Mouse (Mus musculus): ENCODE measurements around the gene Spsb1. TPM values are rescaled to one million over a fixed set of nuclear protein-coding genes. Genes with fewer than 3 reads are reported as not detected.

The Spsb1 gene
- polyA plus RNA-seq, 1 experiment from 2014 or later: 11.7 TPM

- ATAC-seq (ENCODE audit: low FRiP score) (peak; percentile 82), DNase-seq (ENCODE audit: low spot score) (peak; percentile 87)
- Histone ChIP-seq H3K9me3 (ENCODE audit: control insufficient read depth, low read length) (no peaks in the 10 kb centered on the region), H3K4me3 (ENCODE audit: low read depth, low read length) (no peak overlapping the region), H3K9ac (ENCODE audit: low read depth, low read length) (no peak overlapping the region), H3K27me3 (ENCODE audit: control insufficient read depth, insufficient read depth, low read length) (no peaks in the 10 kb centered on the region), H3K4me2 (replicated peaks; ENCODE audit: low read depth, low read length) (peak overlapping the region; percentile 42), H3K4me1 (replicated peaks; ENCODE audit: control insufficient read depth, insufficient read depth, low read length) (peaks cover 9% of the 10 kb centered on the region), H3K36me3 (ENCODE audit: control insufficient read depth, insufficient read depth, low read length) (no peaks in the 10 kb centered on the region), H3K27ac (ENCODE audit: low read depth, low read length) (no peak overlapping the region)
- WGBS: 10% methylated on average over 21 of the region's 21 CpGs
These were observed 34.2 kb upstream of the Spsb1 start for GRCm38 (mm10) chr4:149988931-149989556.

GRCm38 (mm10) chr4:149988301-149988700 lies 33.5 kb upstream of the Spsb1 start:
- Histone ChIP-seq H3K36me3 (ENCODE audit: control insufficient read depth, insufficient read depth, low read length) (no peaks in the 10 kb centered on the region), H3K9ac (ENCODE audit: low read depth, low read length) (no peak overlapping the region), H3K4me2 (replicated peaks; ENCODE audit: low read depth, low read length) (no peak overlapping the region), H3K27ac (ENCODE audit: low read depth, low read length) (no peak overlapping the region), H3K4me3 (ENCODE audit: low read depth, low read length) (no peak overlapping the region), H3K27me3 (ENCODE audit: control insufficient read depth, insufficient read depth, low read length) (no peaks in the 10 kb centered on the region), H3K4me1 (replicated peaks; ENCODE audit: control insufficient read depth, insufficient read depth, low read length) (peaks cover 9% of the 10 kb centered on the region), H3K9me3 (ENCODE audit: control insufficient read depth, low read length) (no peaks in the 10 kb centered on the region)
- 73% methylated on average over 6 of the region's 6 CpGs for WGBS
- DNase-seq (ENCODE audit: low spot score): no peak
- no peak for ATAC-seq (ENCODE audit: low FRiP score)

GRCm38 (mm10) chr4:149986671-149987417 lies 32.0 kb upstream of the Spsb1 start:
- no peak overlapping the region for H3K9ac ChIP-seq (ENCODE audit: low read depth, low read length)
- no peak overlapping the region for H3K27ac ChIP-seq (ENCODE audit: low read depth, low read length)
- DNase-seq (ENCODE audit: low spot score) (no peak), ATAC-seq (ENCODE audit: low FRiP score) (no peak)
- H3K36me3 ChIP-seq (ENCODE audit: control insufficient read depth, insufficient read depth, low read length): no peaks in the 10 kb centered on the region
- H3K4me3 ChIP-seq (ENCODE audit: low read depth, low read length): no peak overlapping the region
- H3K27me3 ChIP-seq (ENCODE audit: control insufficient read depth, insufficient read depth, low read length): no peaks in the 10 kb centered on the region
- no peak overlapping the region for H3K4me2 ChIP-seq (replicated peaks; ENCODE audit: low read depth, low read length)
- 86% methylated on average over 10 of the region's 10 CpGs for WGBS
- peaks cover 9% of the 10 kb centered on the region for H3K4me1 ChIP-seq (replicated peaks; ENCODE audit: control insufficient read depth, insufficient read depth, low read length)
- H3K9me3 ChIP-seq (ENCODE audit: control insufficient read depth, low read length): no peaks in the 10 kb centered on the region

GRCm38 (mm10) chr4:149983921-149984645 lies 29.2 kb upstream of the Spsb1 start:
- H3K36me3 ChIP-seq (ENCODE audit: control insufficient read depth, insufficient read depth, low read length): no peaks in the 10 kb centered on the region
- 92% methylated on average over 23 of the region's 23 CpGs for WGBS
- H3K27ac ChIP-seq (ENCODE audit: low read depth, low read length): no peak overlapping the region
- peaks cover 3% of the 10 kb centered on the region; the same call in 1 of the 2 replicates for H3K4me1 ChIP-seq (replicated peaks; ENCODE audit: control insufficient read depth, insufficient read depth, low read length)
- no peak overlapping the region for H3K4me2 ChIP-seq (replicated peaks; ENCODE audit: low read depth, low read length)
- DNase-seq (ENCODE audit: low spot score) (no peak), ATAC-seq (ENCODE audit: low FRiP score) (no peak)
- no peaks in the 10 kb centered on the region for H3K9me3 ChIP-seq (ENCODE audit: control insufficient read depth, low read length)
- H3K9ac ChIP-seq (ENCODE audit: low read depth, low read length): no peak overlapping the region
- no peak overlapping the region for H3K4me3 ChIP-seq (ENCODE audit: low read depth, low read length)
- no peaks in the 10 kb centered on the region for H3K27me3 ChIP-seq (ENCODE audit: control insufficient read depth, insufficient read depth, low read length)

- H3K4me3 ChIP-seq (ENCODE audit: low read depth, low read length): no peak overlapping the region
- ATAC-seq (ENCODE audit: low FRiP score) (no peak), DNase-seq (ENCODE audit: low spot score) (no peak)
- peaks cover 6% of the 10 kb centered on the region; the same call in 1 of the 2 replicates for H3K4me1 ChIP-seq (replicated peaks; ENCODE audit: control insufficient read depth, insufficient read depth, low read length)
- WGBS: 84% methylated on average over 15 of the region's 15 CpGs
- no peaks in the 10 kb centered on the region for H3K9me3 ChIP-seq (ENCODE audit: control insufficient read depth, low read length)
- no peaks in the 10 kb centered on the region for H3K36me3 ChIP-seq (ENCODE audit: control insufficient read depth, insufficient read depth, low read length)
- H3K9ac ChIP-seq (ENCODE audit: low read depth, low read length): no peak overlapping the region
- H3K27ac ChIP-seq (ENCODE audit: low read depth, low read length): no peak overlapping the region
- H3K27me3 ChIP-seq (ENCODE audit: control insufficient read depth, insufficient read depth, low read length): no peaks in the 10 kb centered on the region
- H3K4me2 ChIP-seq (replicated peaks; ENCODE audit: low read depth, low read length): no peak overlapping the region
These were observed 27.3 kb upstream of the Spsb1 start for GRCm38 (mm10) chr4:149982154-149982553.

- no peaks in the 10 kb centered on the region for H3K27me3 ChIP-seq (ENCODE audit: control insufficient read depth, insufficient read depth, low read length)
- peaks cover 6% of the 10 kb centered on the region; the same call in 1 of the 2 replicates for H3K4me1 ChIP-seq (replicated peaks; ENCODE audit: control insufficient read depth, insufficient read depth, low read length)
- no peaks in the 10 kb centered on the region for H3K36me3 ChIP-seq (ENCODE audit: control insufficient read depth, insufficient read depth, low read length)
- ATAC-seq (ENCODE audit: low FRiP score) (peak; percentile 48; the same call in 1 of the 2 replicates), DNase-seq (ENCODE audit: low spot score) (peak; percentile 93)
- H3K9ac ChIP-seq (ENCODE audit: low read depth, low read length): peak overlapping the region; percentile 35; the same call in 1 of the 2 replicates
- no peak overlapping the region for H3K27ac ChIP-seq (ENCODE audit: low read depth, low read length)
- no peaks in the 10 kb centered on the region for H3K9me3 ChIP-seq (ENCODE audit: control insufficient read depth, low read length)
- H3K4me2 ChIP-seq (replicated peaks; ENCODE audit: low read depth, low read length): peak overlapping the region; percentile 36
- H3K4me3 ChIP-seq (ENCODE audit: low read depth, low read length): no peak overlapping the region
- 2% methylated on average over 12 of the region's 12 CpGs for WGBS
These were observed 25.0 kb upstream of the Spsb1 start for GRCm38 (mm10) chr4:149979819-149980308.

GRCm38 (mm10) chr4:149978820-149979219 lies 24.0 kb upstream of the Spsb1 start:
- DNase-seq (ENCODE audit: low spot score) (no peak), ATAC-seq (ENCODE audit: low FRiP score) (no peak)
- peaks cover 6% of the 10 kb centered on the region; the same call in 1 of the 2 replicates for H3K4me1 ChIP-seq (replicated peaks; ENCODE audit: control insufficient read depth, insufficient read depth, low read length)
- no peak overlapping the region for H3K4me2 ChIP-seq (replicated peaks; ENCODE audit: low read depth, low read length)
- H3K4me3 ChIP-seq (ENCODE audit: low read depth, low read length): no peak overlapping the region
- no peaks in the 10 kb centered on the region for H3K36me3 ChIP-seq (ENCODE audit: control insufficient read depth, insufficient read depth, low read length)
- no peak overlapping the region for H3K9ac ChIP-seq (ENCODE audit: low read depth, low read length)
- 87% methylated on average over 2 of the region's 2 CpGs for WGBS
- no peak overlapping the region for H3K27ac ChIP-seq (ENCODE audit: low read depth, low read length)
- H3K27me3 ChIP-seq (ENCODE audit: control insufficient read depth, insufficient read depth, low read length): no peaks in the 10 kb centered on the region
- H3K9me3 ChIP-seq (ENCODE audit: control insufficient read depth, low read length): no peaks in the 10 kb centered on the region

GRCm38 (mm10) chr4:149977801-149978544 lies 23.1 kb upstream of the Spsb1 start:
- no peak overlapping the region for H3K9ac ChIP-seq (ENCODE audit: low read depth, low read length)
- H3K27ac ChIP-seq (ENCODE audit: low read depth, low read length): no peak overlapping the region
- H3K4me2 ChIP-seq (replicated peaks; ENCODE audit: low read depth, low read length): no peak overlapping the region
- H3K4me1 ChIP-seq (replicated peaks; ENCODE audit: control insufficient read depth, insufficient read depth, low read length): peaks cover 6% of the 10 kb centered on the region; the same call in 1 of the 2 replicates
- no peaks in the 10 kb centered on the region for H3K9me3 ChIP-seq (ENCODE audit: control insufficient read depth, low read length)
- H3K27me3 ChIP-seq (ENCODE audit: control insufficient read depth, insufficient read depth, low read length): no peaks in the 10 kb centered on the region
- DNase-seq (ENCODE audit: low spot score) (no peak), ATAC-seq (ENCODE audit: low FRiP score) (no peak)
- WGBS: 71% methylated on average over 17 of the region's 17 CpGs
- no peak overlapping the region for H3K4me3 ChIP-seq (ENCODE audit: low read depth, low read length)
- no peaks in the 10 kb centered on the region for H3K36me3 ChIP-seq (ENCODE audit: control insufficient read depth, insufficient read depth, low read length)

All from hindbrain, embryonic 11.5 days (tissue).